Mouse (Mus musculus): ENCODE measurements around the gene Leng1. TPM values are rescaled to one million over a fixed set of nuclear protein-coding genes. Genes with fewer than 3 reads are reported as not detected.

The Leng1 gene
- polyA plus RNA-seq, 1 experiment from 2014 or later: 13.1 TPM

- whole genome bisulfite sequencing: 89% methylated on average over 4 of the region's 4 CpGs
- no peak for DNase-seq (ENCODE audit: low spot score)
- Histone ChIP-seq H3K4me2 (ENCODE audit: low read length) (no peak overlapping the region), H3K27ac (ENCODE audit: low read depth) (no peak overlapping the region), H3K9me3 (ENCODE audit: control insufficient read depth, low read length) (no peaks in the 10 kb centered on the region), H3K9ac (ENCODE audit: low read length) (no peak overlapping the region), H3K4me1 (replicated peaks; ENCODE audit: control insufficient read depth, insufficient read depth, low read length) (no peaks in the 10 kb centered on the region), H3K4me3 (ENCODE audit: low read depth, low read length) (no peak overlapping the region), H3K27me3 (replicated peaks; ENCODE audit: control insufficient read depth, insufficient read depth, low read length) (no peaks in the 10 kb centered on the region), H3K36me3 (ENCODE audit: control insufficient read depth, insufficient read depth, low read length) (peaks cover 100% of the 10 kb centered on the region)
- ATAC-seq (replicated peaks; ENCODE audit: low FRiP score, low TSS enrichment, low read depth): no peak
These were observed 8.7 kb downstream of the Leng1 start for GRCm38 (mm10) chr7:3656966-3657365.

DNA sequence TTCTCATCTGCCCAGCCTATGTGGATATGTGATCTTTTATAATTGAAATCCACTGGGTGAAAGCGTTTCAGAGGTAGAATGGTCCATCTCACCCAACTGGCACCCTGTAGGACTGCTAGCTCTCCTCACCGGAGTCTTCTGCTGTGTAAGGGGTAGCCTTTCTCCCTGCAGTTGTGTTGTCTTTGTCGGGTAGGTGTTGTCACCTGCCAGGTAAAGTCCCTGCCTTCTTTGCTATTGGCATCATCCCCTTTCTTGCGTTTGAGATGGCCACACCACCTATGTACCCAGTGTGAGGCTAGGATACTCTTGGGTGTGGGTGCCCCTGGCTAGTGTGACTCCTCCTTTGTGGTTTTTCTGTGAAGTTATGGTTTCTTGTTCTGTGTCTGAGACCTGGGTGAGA, 19.0 kb downstream of the Leng1 start:
- H3K4me2 ChIP-seq (ENCODE audit: low read length): peak overlapping the region; percentile 88
- H3K27ac ChIP-seq (ENCODE audit: low read depth): no peak overlapping the region; the same call in 1 of the 2 replicates
- no peak for DNase-seq (ENCODE audit: low spot score)
- ATAC-seq (replicated peaks; ENCODE audit: low FRiP score, low TSS enrichment, low read depth): no peak
- no peaks in the 10 kb centered on the region for H3K27me3 ChIP-seq (replicated peaks; ENCODE audit: control insufficient read depth, insufficient read depth, low read length)
- H3K9me3 ChIP-seq (ENCODE audit: control insufficient read depth, low read length): no peaks in the 10 kb centered on the region
- peaks cover 29% of the 10 kb centered on the region for H3K4me1 ChIP-seq (replicated peaks; ENCODE audit: control insufficient read depth, insufficient read depth, low read length)
- H3K4me3 ChIP-seq (ENCODE audit: low read depth, low read length): peak overlapping the region; percentile 88
- peak overlapping the region; percentile 97 for H3K9ac ChIP-seq (ENCODE audit: low read length)
- peaks cover 29% of the 10 kb centered on the region for H3K36me3 ChIP-seq (ENCODE audit: control insufficient read depth, insufficient read depth, low read length)
- 65% methylated on average over 4 of the region's 4 CpGs for WGBS

- Histone ChIP-seq H3K4me3 (ENCODE audit: low read depth, low read length) (peak overlapping the region; percentile 88), H3K4me2 (ENCODE audit: low read length) (peak overlapping the region; percentile 88), H3K27me3 (replicated peaks; ENCODE audit: control insufficient read depth, insufficient read depth, low read length) (no peaks in the 10 kb centered on the region), H3K9me3 (ENCODE audit: control insufficient read depth, low read length) (no peaks in the 10 kb centered on the region), H3K36me3 (ENCODE audit: control insufficient read depth, insufficient read depth, low read length) (peaks cover 27% of the 10 kb centered on the region), H3K4me1 (replicated peaks; ENCODE audit: control insufficient read depth, insufficient read depth, low read length) (peaks cover 29% of the 10 kb centered on the region), H3K27ac (ENCODE audit: low read depth) (no peak overlapping the region; the same call in 1 of the 2 replicates), H3K9ac (ENCODE audit: low read length) (peak overlapping the region; percentile 97)
- DNase-seq (ENCODE audit: low spot score) (peak; percentile 53), ATAC-seq (replicated peaks; ENCODE audit: low FRiP score, low TSS enrichment, low read depth) (no peak)
- WGBS: 9% methylated on average over 9 of the region's 9 CpGs
These were observed 19.5 kb downstream of the Leng1 start for GRCm38 (mm10) chr7:3646188-3646587.

- peaks cover 27% of the 10 kb centered on the region for H3K36me3 ChIP-seq (ENCODE audit: control insufficient read depth, insufficient read depth, low read length)
- WGBS: 0% methylated on average over 54 of the region's 58 CpGs
- H3K4me1 ChIP-seq (replicated peaks; ENCODE audit: control insufficient read depth, insufficient read depth, low read length): peaks cover 29% of the 10 kb centered on the region
- ATAC-seq (replicated peaks; ENCODE audit: low FRiP score, low TSS enrichment, low read depth) (peak; percentile 0; the same call in 1 of the 2 replicates), DNase-seq (ENCODE audit: low spot score) (no peak)
- H3K27ac ChIP-seq (ENCODE audit: low read depth): peak overlapping the region; percentile 98
- H3K4me3 ChIP-seq (ENCODE audit: low read depth, low read length): peak overlapping the region; percentile 88
- H3K9me3 ChIP-seq (ENCODE audit: control insufficient read depth, low read length): no peaks in the 10 kb centered on the region
- peak overlapping the region; percentile 88 for H3K4me2 ChIP-seq (ENCODE audit: low read length)
- H3K27me3 ChIP-seq (replicated peaks; ENCODE audit: control insufficient read depth, insufficient read depth, low read length): no peaks in the 10 kb centered on the region
- H3K9ac ChIP-seq (ENCODE audit: low read length): peak overlapping the region; percentile 97
These were observed 20.1 kb downstream of the Leng1 start for GRCm38 (mm10) chr7:3645488-3646025.

GRCm38 (mm10) chr7:3644672-3645487, 20.8 kb downstream of the Leng1 start, which contains the start of gene Cnot3:
Cnot3 (plus strand) TSS chr7:3645268.
- Histone ChIP-seq H3K9ac (ENCODE audit: low read length) (peak within 1 kb of the TSS; percentile 97), H3K4me3 (ENCODE audit: low read depth, low read length) (peak within 1 kb of the TSS; percentile 88), H3K4me1 (replicated peaks; ENCODE audit: control insufficient read depth, insufficient read depth, low read length) (peaks cover 29% of the 10 kb centered on the region), H3K27ac (ENCODE audit: low read depth) (peak within 1 kb of the TSS; percentile 98), H3K4me2 (ENCODE audit: low read length) (peak within 1 kb of the TSS; percentile 88), H3K9me3 (ENCODE audit: control insufficient read depth, low read length) (no peaks in the 10 kb centered on the region), H3K36me3 (ENCODE audit: control insufficient read depth, insufficient read depth, low read length) (peaks cover 27% of the 10 kb centered on the region), H3K27me3 (replicated peaks; ENCODE audit: control insufficient read depth, insufficient read depth, low read length) (no peaks in the 10 kb centered on the region)
- WGBS: under 1% methylated on average over 50 of the region's 58 CpGs
- DNase-seq (ENCODE audit: low spot score): peak; percentile 95
- peak; percentile 99 for ATAC-seq (replicated peaks; ENCODE audit: low FRiP score, low TSS enrichment, low read depth)

DNA sequence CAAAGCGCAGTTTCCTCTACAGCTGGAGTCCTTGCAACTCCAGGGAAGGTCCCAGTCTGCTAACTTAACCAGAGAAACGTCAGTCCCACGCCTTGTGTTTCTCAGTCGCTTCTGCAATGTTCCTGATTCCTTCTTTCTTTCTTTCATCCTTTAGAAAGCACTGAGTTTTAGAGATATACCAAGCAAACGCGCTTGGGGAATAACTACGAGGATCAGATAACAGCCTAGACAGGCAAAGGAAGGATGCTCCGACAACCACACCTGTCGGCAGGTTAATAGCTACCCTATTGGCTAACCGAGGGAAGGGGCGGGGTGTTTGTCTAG, 21.3 kb downstream of the Leng1 start:
- WGBS: under 1% methylated on average over 11 of the region's 11 CpGs
- H3K4me2 ChIP-seq (ENCODE audit: low read length): peak overlapping the region; percentile 53
- H3K27ac ChIP-seq (ENCODE audit: low read depth): peak overlapping the region; percentile 29; the same call in 1 of the 2 replicates
- no peaks in the 10 kb centered on the region for H3K27me3 ChIP-seq (replicated peaks; ENCODE audit: control insufficient read depth, insufficient read depth, low read length)
- no peak overlapping the region for H3K9ac ChIP-seq (ENCODE audit: low read length)
- H3K4me1 ChIP-seq (replicated peaks; ENCODE audit: control insufficient read depth, insufficient read depth, low read length): peaks cover 29% of the 10 kb centered on the region
- peaks cover 29% of the 10 kb centered on the region for H3K36me3 ChIP-seq (ENCODE audit: control insufficient read depth, insufficient read depth, low read length)
- no peak for DNase-seq (ENCODE audit: low spot score)
- no peaks in the 10 kb centered on the region for H3K9me3 ChIP-seq (ENCODE audit: control insufficient read depth, low read length)
- ATAC-seq (replicated peaks; ENCODE audit: low FRiP score, low TSS enrichment, low read depth): no peak
- H3K4me3 ChIP-seq (ENCODE audit: low read depth, low read length): peak overlapping the region; percentile 35

DNA sequence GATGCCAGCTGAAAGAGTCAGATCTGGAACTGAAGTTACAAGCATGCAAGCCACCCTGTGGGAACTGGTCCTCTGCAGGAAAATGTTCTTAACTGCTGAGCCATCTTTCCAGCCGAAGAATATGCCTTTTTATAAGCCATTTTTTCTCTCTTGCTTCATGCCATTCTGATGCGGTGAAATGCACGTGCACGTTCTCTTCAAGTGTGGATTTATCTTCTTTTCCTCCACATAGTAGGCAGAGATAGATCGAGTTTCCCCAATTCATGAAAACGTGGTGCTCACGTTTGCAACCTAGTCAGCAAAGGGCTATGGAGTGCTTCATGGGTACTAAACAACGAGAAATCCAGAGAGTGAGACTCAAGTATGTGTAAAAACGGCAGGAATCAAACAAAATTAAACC, 21.8 kb downstream of the Leng1 start:
- peaks cover 29% of the 10 kb centered on the region for H3K4me1 ChIP-seq (replicated peaks; ENCODE audit: control insufficient read depth, insufficient read depth, low read length)
- H3K9me3 ChIP-seq (ENCODE audit: control insufficient read depth, low read length): no peaks in the 10 kb centered on the region
- no peaks in the 10 kb centered on the region for H3K27me3 ChIP-seq (replicated peaks; ENCODE audit: control insufficient read depth, insufficient read depth, low read length)
- 19% methylated on average over 9 of the region's 9 CpGs for WGBS
- no peak overlapping the region for H3K9ac ChIP-seq (ENCODE audit: low read length)
- 0 out of 2 replicates have a peak overlapping the region, but pooled peaks have one; percentile 29 for H3K27ac ChIP-seq (ENCODE audit: low read depth)
- peak overlapping the region; percentile 53 for H3K4me2 ChIP-seq (ENCODE audit: low read length)
- DNase-seq (ENCODE audit: low spot score) (no peak), ATAC-seq (replicated peaks; ENCODE audit: low FRiP score, low TSS enrichment, low read depth) (no peak)
- peaks cover 33% of the 10 kb centered on the region for H3K36me3 ChIP-seq (ENCODE audit: control insufficient read depth, insufficient read depth, low read length)
- H3K4me3 ChIP-seq (ENCODE audit: low read depth, low read length): peak overlapping the region; percentile 35

- Histone ChIP-seq H3K36me3 (ENCODE audit: control insufficient read depth, insufficient read depth, low read length) (peaks cover 38% of the 10 kb centered on the region), H3K4me2 (ENCODE audit: low read length) (no peak overlapping the region), H3K9me3 (ENCODE audit: control insufficient read depth, low read length) (no peaks in the 10 kb centered on the region), H3K27ac (ENCODE audit: low read depth) (no peak overlapping the region), H3K27me3 (replicated peaks; ENCODE audit: control insufficient read depth, insufficient read depth, low read length) (no peaks in the 10 kb centered on the region), H3K4me1 (replicated peaks; ENCODE audit: control insufficient read depth, insufficient read depth, low read length) (peaks cover 27% of the 10 kb centered on the region), H3K9ac (ENCODE audit: low read length) (no peak overlapping the region), H3K4me3 (ENCODE audit: low read depth, low read length) (no peak overlapping the region)
- DNase-seq (ENCODE audit: low spot score) (no peak), ATAC-seq (replicated peaks; ENCODE audit: low FRiP score, low TSS enrichment, low read depth) (no peak)
- WGBS: 67% methylated on average over 5 of the region's 5 CpGs
These were observed 22.2 kb downstream of the Leng1 start for GRCm38 (mm10) chr7:3643412-3643811.

Data from intestine, embryonic 14.5 days (tissue).